Mouse (Mus musculus): ENCODE measurements around the gene Ick. TPM values are rescaled to one million over a fixed set of nuclear protein-coding genes. Genes with fewer than 3 reads are reported as not detected.

The Ick gene
- polyA plus RNA-seq, 1 experiment = 8.6 TPM

GRCm38 (mm10) chr9:78088521-78088920 is 20.5 kb upstream of the Ick start:
- peaks cover 44% of the 10 kb centered on the region for H3K36me3 ChIP-seq (ENCODE audit: control insufficient read depth, insufficient read depth)
- no peak overlapping the region for H3ac ChIP-seq (ENCODE audit: control insufficient read depth, insufficient read length)
- H3K4me2 ChIP-seq (ENCODE audit: low read depth) = no peak overlapping the region

GRCm38 (mm10) chr9:78088971-78089370 is 20.0 kb upstream of the Ick start:
- H3K4me2 ChIP-seq (ENCODE audit: low read depth) = no peak overlapping the region
- H3K4me3 ChIP-seq = no peak overlapping the region

More at GRCm38 (mm10) chr9:78088521-78088920, 20.5 kb upstream of the Ick start:
- Histone ChIP-seq H3K4me3 (no peak overlapping the region), H3K79me2 (ENCODE audit: control insufficient read depth, insufficient read depth) (no peaks in the 10 kb centered on the region), H3K27me3 (ENCODE audit: control insufficient read depth, insufficient read depth, insufficient read length) (no peaks in the 10 kb centered on the region)
- TF ChIP-seq CEBPB (IDR thresholded peaks at IDR 0.05; ENCODE audit: insufficient read depth, poor library complexity, severe bottlenecking) (no peak), SRF (IDR thresholded peaks at IDR 0.05; ENCODE audit: control insufficient read depth, insufficient read length, low read depth) (no peak), POLR2AphosphoS2 (IDR thresholded peaks at IDR 0.05; ENCODE audit: insufficient read length, low read depth) (no peak)

GRCm38 (mm10) chr9:78089906-78090305 is 19.1 kb upstream of the Ick start:
- H3K79me2 ChIP-seq (ENCODE audit: control insufficient read depth, insufficient read depth) = no peaks in the 10 kb centered on the region
- H3K4me3 ChIP-seq = no peak overlapping the region
- no peak overlapping the region for H3K4me2 ChIP-seq (ENCODE audit: low read depth)
- no peak overlapping the region for H3ac ChIP-seq (ENCODE audit: control insufficient read depth, insufficient read length)
- H3K27me3 ChIP-seq (ENCODE audit: control insufficient read depth, insufficient read depth, insufficient read length) = no peaks in the 10 kb centered on the region
- peaks cover 37% of the 10 kb centered on the region for H3K36me3 ChIP-seq (ENCODE audit: control insufficient read depth, insufficient read depth)
- TF ChIP-seq MYOD1 (IDR thresholded peaks at IDR 0.05; ENCODE audit: control insufficient read depth in 1 of 3, insufficient read length in 2 of 3, low read depth in 2 of 3) = no peak
- no peak for TF ChIP-seq E2F4 (IDR thresholded peaks at IDR 0.05; ENCODE audit: insufficient read depth)
- TF ChIP-seq SRF (IDR thresholded peaks at IDR 0.05; ENCODE audit: control insufficient read depth, insufficient read length, low read depth) = no peak

More at GRCm38 (mm10) chr9:78088971-78089370, 20.0 kb upstream of the Ick start:
- H3K27me3 ChIP-seq (ENCODE audit: control insufficient read depth, insufficient read depth, insufficient read length) = no peaks in the 10 kb centered on the region
- H3K79me2 ChIP-seq (ENCODE audit: control insufficient read depth, insufficient read depth) = no peaks in the 10 kb centered on the region
- peaks cover 44% of the 10 kb centered on the region for H3K36me3 ChIP-seq (ENCODE audit: control insufficient read depth, insufficient read depth)
- TF ChIP-seq MYOG (IDR thresholded peaks at IDR 0.05; ENCODE audit: control insufficient read depth in 1 of 3, insufficient read depth in 1 of 3, insufficient read length in 2 of 3, low read depth in 2 of 3) (no peak), SRF (IDR thresholded peaks at IDR 0.05; ENCODE audit: control insufficient read depth, insufficient read length, low read depth) (no peak), POLR2A (IDR thresholded peaks at IDR 0.05; ENCODE audit: insufficient read length, low read depth) (no peak), E2F4 (IDR thresholded peaks at IDR 0.05; ENCODE audit: insufficient read depth) (no peak), USF1 (IDR thresholded peaks at IDR 0.05; ENCODE audit: low read depth) (no peak), TCF3 (IDR thresholded peaks at IDR 0.05; ENCODE audit: insufficient read length, low read depth) (no peak), TCF12 (IDR thresholded peaks at IDR 0.05; ENCODE audit: insufficient read depth, poor library complexity, severe bottlenecking) (no peak), MYOD1 (IDR thresholded peaks at IDR 0.05; ENCODE audit: control insufficient read depth in 1 of 3, insufficient read length in 2 of 3, low read depth in 2 of 3) (no peak), POLR2AphosphoS2 (IDR thresholded peaks at IDR 0.05; ENCODE audit: insufficient read length, low read depth) (no peak), MAX (IDR thresholded peaks at IDR 0.05; ENCODE audit: low read depth) (no peak), REST (IDR thresholded peaks at IDR 0.05; ENCODE audit: insufficient read depth, insufficient read length) (no peak)
- H3ac ChIP-seq (ENCODE audit: control insufficient read depth, insufficient read length) = no peak overlapping the region

GRCm38 (mm10) chr9:78090596-78090995 is 18.4 kb upstream of the Ick start:
- Histone ChIP-seq H3K27me3 (ENCODE audit: control insufficient read depth, insufficient read depth, insufficient read length) (no peaks in the 10 kb centered on the region), H3K4me3 (no peak overlapping the region), H3K36me3 (ENCODE audit: control insufficient read depth, insufficient read depth) (peaks cover 39% of the 10 kb centered on the region), H3K79me2 (ENCODE audit: control insufficient read depth, insufficient read depth) (no peaks in the 10 kb centered on the region), H3ac (ENCODE audit: control insufficient read depth, insufficient read length) (no peak overlapping the region), H3K4me2 (ENCODE audit: low read depth) (no peak overlapping the region)
- TF ChIP-seq USF1 (IDR thresholded peaks at IDR 0.05; ENCODE audit: low read depth) (no peak), MAX (IDR thresholded peaks at IDR 0.05; ENCODE audit: low read depth) (no peak), SRF (IDR thresholded peaks at IDR 0.05; ENCODE audit: control insufficient read depth, insufficient read length, low read depth) (no peak), MYOG (IDR thresholded peaks at IDR 0.05; ENCODE audit: control insufficient read depth in 1 of 3, insufficient read depth in 1 of 3, insufficient read length in 2 of 3, low read depth in 2 of 3) (no peak), TCF12 (IDR thresholded peaks at IDR 0.05; ENCODE audit: insufficient read depth, poor library complexity, severe bottlenecking) (no peak), REST (IDR thresholded peaks at IDR 0.05; ENCODE audit: insufficient read depth, insufficient read length) (no peak), POLR2A (IDR thresholded peaks at IDR 0.05; ENCODE audit: insufficient read length, low read depth) (no peak), E2F4 (IDR thresholded peaks at IDR 0.05; ENCODE audit: insufficient read depth) (no peak), MYOD1 (IDR thresholded peaks at IDR 0.05; ENCODE audit: control insufficient read depth in 1 of 3, insufficient read length in 2 of 3, low read depth in 2 of 3) (no peak), CEBPB (IDR thresholded peaks at IDR 0.05; ENCODE audit: insufficient read depth, poor library complexity, severe bottlenecking) (no peak)

DNA sequence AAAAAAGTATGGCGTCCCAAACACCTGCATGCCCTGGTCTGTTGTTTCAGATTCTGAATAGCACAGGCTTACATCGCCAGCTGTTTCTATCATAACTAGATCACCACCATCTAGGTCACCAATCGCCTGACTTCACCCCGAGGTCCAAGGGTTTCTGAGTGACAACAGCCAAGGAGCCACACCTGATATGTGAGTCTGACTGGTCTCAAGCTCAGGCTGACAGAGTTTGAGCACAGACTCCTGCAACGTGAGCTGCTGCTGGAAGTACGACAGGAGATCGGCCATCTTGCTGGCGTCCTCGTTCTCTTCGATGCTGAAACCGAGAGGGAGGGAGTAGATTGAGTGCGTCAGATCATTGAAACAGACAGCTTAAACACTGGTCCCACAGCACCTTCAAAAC is 13.3 kb upstream of the Ick start:
- Histone ChIP-seq H3K4me2 (ENCODE audit: low read depth) (no peak overlapping the region), H3K27me3 (ENCODE audit: control insufficient read depth, insufficient read depth, insufficient read length) (no peaks in the 10 kb centered on the region), H3K36me3 (ENCODE audit: control insufficient read depth, insufficient read depth) (peaks cover 57% of the 10 kb centered on the region), H3ac (ENCODE audit: control insufficient read depth, insufficient read length) (no peak overlapping the region), H3K79me2 (ENCODE audit: control insufficient read depth, insufficient read depth) (no peaks in the 10 kb centered on the region), H3K4me3 (no peak overlapping the region)
- TF ChIP-seq MAX (IDR thresholded peaks at IDR 0.05; ENCODE audit: low read depth) (no peak), POLR2AphosphoS2 (IDR thresholded peaks at IDR 0.05; ENCODE audit: insufficient read length, low read depth) (no peak), MYOD1 (IDR thresholded peaks at IDR 0.05; ENCODE audit: control insufficient read depth in 1 of 3, insufficient read length in 2 of 3, low read depth in 2 of 3) (no peak), TCF3 (IDR thresholded peaks at IDR 0.05; ENCODE audit: insufficient read length, low read depth) (no peak), USF1 (IDR thresholded peaks at IDR 0.05; ENCODE audit: low read depth) (no peak)

Measured in myocyte (in vitro differentiated cells).